In genomic region chr2:36214023-36214422, GRCm38 (mm10) we compare ENCODE assay signal across 7 mouse cellular contexts. TPM values are rescaled to one million over a fixed set of nuclear protein-coding genes. Genes with fewer than 3 reads are reported as not detected.
DNase-seq lines count a peak whose midpoint lies in the region; ATAC-seq lines count a peak whose summit lies in the region.

No protein-coding gene starts in this region.

- no peaks in the 10 kb centered on the region for H3K36me3 ChIP-seq in intestine, embryonic 15.5 days
- H3K36me3 ChIP-seq in midbrain, embryonic 10.5 days, result no peaks in the 10 kb centered on the region

- H3K27ac ChIP-seq in intestine, embryonic 15.5 days, result no peak overlapping the region
- no peak overlapping the region for H3K27ac ChIP-seq in midbrain, embryonic 10.5 days (replicated peaks)

- DNase-seq in adrenal gland, adult 2 months, result peak; percentile 85
- DNase-seq in embryo, embryonic 11 days, result peak; percentile 90
- DNase-seq in gastrocnemius, postnatal 36 days, result peak; percentile 78
- peak; percentile 90 to 93 for DNase-seq in left cerebral cortex, postnatal 14 days (ENCODE audit: low spot score in 2 of 2)
- DNase-seq in midbrain, embryonic 10.5 days (ENCODE audit: low spot score), result peak; percentile 86
- peak; percentile 69 to 74 for DNase-seq in right cerebral cortex, postnatal 36 days (ENCODE audit: low spot score in 2 of 2)

- ATAC-seq in intestine, embryonic 15.5 days, result peak; percentile 83

- H3K4me3 ChIP-seq in intestine, embryonic 15.5 days (replicated peaks), result no peak overlapping the region
- H3K4me3 ChIP-seq in midbrain, embryonic 10.5 days, result no peak overlapping the region

- no peaks in the 10 kb centered on the region for H3K9me3 ChIP-seq in intestine, embryonic 15.5 days
- H3K9me3 ChIP-seq in midbrain, embryonic 10.5 days (replicated peaks), result no peaks in the 10 kb centered on the region

- WGBS in intestine, embryonic 15.5 days, result 4% methylated on average over 8 of the region's 8 CpGs
- WGBS in midbrain, embryonic 10.5 days, result 9% methylated on average over 8 of the region's 8 CpGs

- no peak overlapping the region for H3K4me2 ChIP-seq in intestine, embryonic 15.5 days (replicated peaks)

- peaks cover 29% of the 10 kb centered on the region for H3K27me3 ChIP-seq in intestine, embryonic 15.5 days (replicated peaks)
- H3K27me3 ChIP-seq in midbrain, embryonic 10.5 days (ENCODE audit: low read depth, poor library complexity, severe bottlenecking), result peaks cover 46% of the 10 kb centered on the region

- intact Hi-C loops in gastrocnemius, postnatal 36 days (cut with DNase I), result no loop called here
- intact Hi-C loops in left cerebral cortex, postnatal 14 days (cut with DNase I), result loop anchor here (1.0 to 10.0 kb wide), 5 partner anchors 61 to 1121 kb away; partner anchors contain the start of genes Mrrf and Rbm18

- peaks cover 14% of the 10 kb centered on the region; the same call in 1 of the 2 replicates for H3K4me1 ChIP-seq in intestine, embryonic 15.5 days (replicated peaks)
- peaks cover 18% of the 10 kb centered on the region for H3K4me1 ChIP-seq in midbrain, embryonic 10.5 days

- no peak overlapping the region for H3K9ac ChIP-seq in intestine, embryonic 15.5 days

RNA-seq across cellular contexts. Expression of gene Ptgs1, which starts 16.2 kb away (rescaled TPM):
- 10 to 100 TPM; 15.0 to 15.6 TPM for total RNA-seq in adrenal gland, adult 2 months (2021)
- polyA plus RNA-seq in adrenal gland, adult 2 months (2012; rRNA removed), result 17.9 and 26.2 TPM in 2 replicates
- 1 to 10 TPM; 3.2 to 3.7 TPM for total RNA-seq in gastrocnemius, postnatal 36 days (2021)
- 24.7 and 26.0 TPM in 2 replicates for polyA plus RNA-seq in intestine, embryonic 15.5 days (2015; fragmentation: Nextera tagmentation; extraction: Ambion mirVana)
- total RNA-seq in left cerebral cortex, postnatal 14 days (2021), result 10 to 100 TPM; 16.0 to 16.2 TPM
- polyA plus RNA-seq in midbrain, embryonic 10.5 days (2016; fragmentation: Nextera tagmentation; extraction: Ambion mirVana), result 3.6 and 4.7 TPM in 2 replicates
